Mouse (Mus musculus): ENCODE data around the gene Cmtm1. TPM values are rescaled to one million over a fixed set of nuclear protein-coding genes. Genes with fewer than 3 reads are reported as not detected.

Cmtm1 gene
- polyA plus RNA-seq, 1 experiment from 2014 or later = not detected

- H3K36me3 ChIP-seq (ENCODE audit: insufficient read depth, low read length) = peaks cover 2% of the 10 kb centered on the region; the same call in 1 of the 2 replicates
- under 1% methylated on average over 28 of the region's 28 CpGs for WGBS
- H3K27ac ChIP-seq (ENCODE audit: low read length) = 0 out of 2 replicates have a peak within 1 kb of the TSS, but pooled peaks have one; percentile 59
- no peaks in the 10 kb centered on the region for H3K27me3 ChIP-seq (ENCODE audit: insufficient read depth, low read length)
- H3K4me2 ChIP-seq (replicated peaks; ENCODE audit: low read depth, low read length) = peak within 1 kb of the TSS; percentile 84
- ATAC-seq (ENCODE audit: low FRiP score, low TSS enrichment) = peak; percentile 87
- peak within 1 kb of the TSS; percentile 98 for H3K4me3 ChIP-seq (ENCODE audit: low read length)
- peaks cover 27% of the 10 kb centered on the region for H3K4me1 ChIP-seq (ENCODE audit: insufficient read depth, low read length)
- H3K9me3 ChIP-seq (ENCODE audit: low read length) = no peaks in the 10 kb centered on the region
- H3K9ac ChIP-seq (replicated peaks; ENCODE audit: low read length) = peak within 1 kb of the TSS; percentile 86
Observed at GRCm38 (mm10) chr8:104248276-104248675, 61.7 kb downstream of the Cmtm1 start, which contains the start of gene Tk2. Gene Tk2 (minus strand): TSS chr8:104248558.

- peak; percentile 7; the same call in 1 of the 2 replicates for ATAC-seq (ENCODE audit: low FRiP score, low TSS enrichment)
- H3K4me3 ChIP-seq (ENCODE audit: low read length) = peak overlapping the region; percentile 98
- WGBS = 3% methylated on average over 11 of the region's 11 CpGs
- no peaks in the 10 kb centered on the region for H3K27me3 ChIP-seq (ENCODE audit: insufficient read depth, low read length)
- H3K4me1 ChIP-seq (ENCODE audit: insufficient read depth, low read length) = peaks cover 27% of the 10 kb centered on the region
- H3K36me3 ChIP-seq (ENCODE audit: insufficient read depth, low read length) = peaks cover 5% of the 10 kb centered on the region
- H3K9ac ChIP-seq (replicated peaks; ENCODE audit: low read length) = peak overlapping the region; percentile 86
- H3K9me3 ChIP-seq (ENCODE audit: low read length) = no peaks in the 10 kb centered on the region
- H3K27ac ChIP-seq (ENCODE audit: low read length) = 0 out of 2 replicates have a peak overlapping the region, but pooled peaks have one; percentile 59
- peak overlapping the region; percentile 84 for H3K4me2 ChIP-seq (replicated peaks; ENCODE audit: low read depth, low read length)
Observed at GRCm38 (mm10) chr8:104247908-104248275, 62.1 kb downstream of the Cmtm1 start.

- Histone ChIP-seq H3K9me3 (ENCODE audit: low read length) (no peaks in the 10 kb centered on the region), H3K27me3 (ENCODE audit: insufficient read depth, low read length) (no peaks in the 10 kb centered on the region), H3K4me1 (ENCODE audit: insufficient read depth, low read length) (peaks cover 27% of the 10 kb centered on the region), H3K36me3 (ENCODE audit: insufficient read depth, low read length) (peaks cover 11% of the 10 kb centered on the region), H3K9ac (replicated peaks; ENCODE audit: low read length) (peak overlapping the region; percentile 86), H3K4me3 (ENCODE audit: low read length) (peak overlapping the region; percentile 98), H3K4me2 (replicated peaks; ENCODE audit: low read depth, low read length) (peak overlapping the region; percentile 84), H3K27ac (ENCODE audit: low read length) (no peak overlapping the region)
- 55% methylated on average over 22 of the region's 22 CpGs for WGBS
- no peak for ATAC-seq (ENCODE audit: low FRiP score, low TSS enrichment)
Observed at GRCm38 (mm10) chr8:104247054-104247907, 62.7 kb downstream of the Cmtm1 start.

- 79% methylated on average over 4 of the region's 4 CpGs for WGBS
- no peak for ATAC-seq (ENCODE audit: low FRiP score, low TSS enrichment)
Observed at GRCm38 (mm10) chr8:104246621-104247020, 63.3 kb downstream of the Cmtm1 start.

More at GRCm38 (mm10) chr8:104246621-104247020, 63.3 kb downstream of the Cmtm1 start:
- Histone ChIP-seq H3K4me1 (ENCODE audit: insufficient read depth, low read length) (peaks cover 21% of the 10 kb centered on the region), H3K36me3 (ENCODE audit: insufficient read depth, low read length) (peaks cover 15% of the 10 kb centered on the region), H3K9me3 (ENCODE audit: low read length) (no peaks in the 10 kb centered on the region), H3K4me2 (replicated peaks; ENCODE audit: low read depth, low read length) (no peak overlapping the region), H3K27me3 (ENCODE audit: insufficient read depth, low read length) (no peaks in the 10 kb centered on the region), H3K27ac (ENCODE audit: low read length) (no peak overlapping the region), H3K4me3 (ENCODE audit: low read length) (no peak overlapping the region), H3K9ac (replicated peaks; ENCODE audit: low read length) (no peak overlapping the region)

Other genes starting within 250 kb of the Cmtm1 start
- 38.1 and 42.2 TPM in 2 replicates for gene Cdh5, start 208.5 kb downstream of the Cmtm1 start, polyA plus RNA-seq (2015; fragmentation: Nextera tagmentation; extraction: Ambion mirVana)
- 2.3 and 2.5 TPM in 2 replicates for gene Bean1, start 139.7 kb downstream of the Cmtm1 start, polyA plus RNA-seq (2015; fragmentation: Nextera tagmentation; extraction: Ambion mirVana)
- 21.6 and 25.5 TPM in 2 replicates for gene Tk2, start 61.6 kb downstream of the Cmtm1 start, polyA plus RNA-seq (2015; fragmentation: Nextera tagmentation; extraction: Ambion mirVana)
- gene Cklf, start 59.3 kb downstream of the Cmtm1 start, polyA plus RNA-seq (2015; fragmentation: Nextera tagmentation; extraction: Ambion mirVana) = 40.0 and 46.7 TPM in 2 replicates
- not detected in 2 replicates for gene Cmtm2a, start 17.0 kb downstream of the Cmtm1 start, polyA plus RNA-seq (2015; fragmentation: Nextera tagmentation; extraction: Ambion mirVana)
- gene Gm45711, start 64 bp downstream of the Cmtm1 start, polyA plus RNA-seq (2015; fragmentation: Nextera tagmentation; extraction: Ambion mirVana) = not detected in 2 replicates
- gene Gm11020, start 11.4 kb upstream of the Cmtm1 start, polyA plus RNA-seq (2015; fragmentation: Nextera tagmentation; extraction: Ambion mirVana) = not detected in 2 replicates
- gene Cmtm2b, start 12.1 kb upstream of the Cmtm1 start, polyA plus RNA-seq (2015; fragmentation: Nextera tagmentation; extraction: Ambion mirVana) = not detected in 2 replicates
- 172 and 174 TPM in 2 replicates for gene Cmtm3, start 29.3 kb upstream of the Cmtm1 start, polyA plus RNA-seq (2015; fragmentation: Nextera tagmentation; extraction: Ambion mirVana)
- 3.4 and 3.6 TPM in 2 replicates for gene Cmtm4, start 85.7 kb upstream of the Cmtm1 start, polyA plus RNA-seq (2015; fragmentation: Nextera tagmentation; extraction: Ambion mirVana)
- 59.0 and 62.7 TPM in 2 replicates for gene Dync1li2, start 132.9 kb upstream of the Cmtm1 start, polyA plus RNA-seq (2015; fragmentation: Nextera tagmentation; extraction: Ambion mirVana)
- 0.36 and 0.44 TPM in 2 replicates for gene Terb1, start 199.8 kb upstream of the Cmtm1 start, polyA plus RNA-seq (2015; fragmentation: Nextera tagmentation; extraction: Ambion mirVana)
- gene Nae1, start 224.5 kb upstream of the Cmtm1 start, polyA plus RNA-seq (2015; fragmentation: Nextera tagmentation; extraction: Ambion mirVana) = 98.6 and 99.2 TPM in 2 replicates
- gene Car7, start 224.5 kb upstream of the Cmtm1 start, polyA plus RNA-seq (2015; fragmentation: Nextera tagmentation; extraction: Ambion mirVana) = 2.4 and 3.3 TPM in 2 replicates